Mouse (Mus musculus) left cerebral cortex, adult 2 months (tissue): ENCODE measurements around the gene Cul9. TPM values are rescaled to one million over a fixed set of nuclear protein-coding genes. Genes with fewer than 3 reads are reported as not detected.

Source experiments
- DNase-seq, 2 experiments: peaks; one replicate each; pipeline ENCODE4 v3.0.0; 2021 to 2022; ENCODE audit warnings: low spot score in 2 of 2, mixed read lengths in 1 of 2; ENCODE audit errors: extremely low spot score in 1 of 2
- H3K27ac ChIP-seq: fragments of 200-600 bp; 2 replicates; pipeline ENCODE4 v1.8.1; 2022
- H3K4me3 ChIP-seq: fragments of 200-600 bp; 2 replicates; pipeline ENCODE4 v1.8.1; 2022
- CTCF ChIP-seq: fragments of 200-600 bp; IDR thresholded peaks from 2 replicates; pipeline ENCODE4 v1.8.1; 2022; ENCODE audit warnings: antibody characterized with exemption, mild to moderate bottlenecking, moderate library complexity
- intact Hi-C: fragments of 180-260 bp; cut with DNase I; formaldehyde crosslinking; loops from one replicate; pipeline ENCODE4 v1.15.1; 2025
- total RNA-seq, 2 experiments: library from RNA; stranded (reverse); gene quantifications; 2 replicates each; pipeline ENCODE4 v1.2.3; 2021

Gene Cul9
- total RNA-seq, 2 experiments from 2014 or later: 66.6 to 70.1 TPM

GRCm38 (mm10) chr17:46525065-46525464, 21.1 kb downstream of the Cul9 start:
- no peak for TF ChIP-seq CTCF
- intact Hi-C loops: loop anchor here (2.0 kb wide), 2 partner anchors 64 to 112 kb away; no protein-coding TSS in a partner anchor
- no peak for DNase-seq
- H3K4me3 ChIP-seq: no peak overlapping the region
- H3K27ac ChIP-seq: no peak overlapping the region

- TF ChIP-seq CTCF: no peak; the same call in 1 of the 2 replicates
- no peak overlapping the region for H3K4me3 ChIP-seq
- H3K27ac ChIP-seq: no peak overlapping the region
- no peak for DNase-seq
- intact Hi-C loops: no loop called here
These were observed 24.1 kb downstream of the Cul9 start for GRCm38 (mm10) chr17:46521963-46522668.

GRCm38 (mm10) chr17:46521174-46521573, 25.0 kb downstream of the Cul9 start:
- no peak for TF ChIP-seq CTCF
- intact Hi-C loops: no loop called here
- Histone ChIP-seq H3K4me3 (no peak overlapping the region), H3K27ac (no peak overlapping the region)
- no peak for DNase-seq

- no peak overlapping the region for H3K27ac ChIP-seq
- no peak overlapping the region for H3K4me3 ChIP-seq
- intact Hi-C loops: no loop called here
- DNase-seq: no peak
- TF ChIP-seq CTCF: no peak
These were observed 25.7 kb downstream of the Cul9 start for GRCm38 (mm10) chr17:46520385-46520979.

- TF ChIP-seq CTCF: no peak
- Histone ChIP-seq H3K27ac (no peak overlapping the region), H3K4me3 (no peak overlapping the region)
- intact Hi-C loops: no loop called here
- no peak for DNase-seq
These were observed 26.2 kb downstream of the Cul9 start for GRCm38 (mm10) chr17:46519971-46520370.

- DNase-seq: no peak
- Histone ChIP-seq H3K4me3 (no peak overlapping the region), H3K27ac (no peak overlapping the region)
- intact Hi-C loops: no loop called here
- no peak for TF ChIP-seq CTCF
These were observed 32.9 kb downstream of the Cul9 start for GRCm38 (mm10) chr17:46513329-46513728.

- DNase-seq: no peak
- TF ChIP-seq CTCF: peak; percentile 35
- intact Hi-C loops: no loop called here
- Histone ChIP-seq H3K27ac (no peak overlapping the region), H3K4me3 (no peak overlapping the region)
These were observed 35.0 kb downstream of the Cul9 start for GRCm38 (mm10) chr17:46511059-46511710.

GRCm38 (mm10) chr17:46505617-46506016, 40.6 kb downstream of the Cul9 start:
- no peak for TF ChIP-seq CTCF
- intact Hi-C loops: no loop called here
- DNase-seq: no peak
- Histone ChIP-seq H3K27ac (no peak overlapping the region), H3K4me3 (no peak overlapping the region)

GRCm38 (mm10) chr17:46503847-46504638, 42.1 kb downstream of the Cul9 start:
- TF ChIP-seq CTCF: no peak
- intact Hi-C loops: no loop called here
- no peak overlapping the region for H3K27ac ChIP-seq
- DNase-seq: no peak
- H3K4me3 ChIP-seq: no peak overlapping the region

GRCm38 (mm10) chr17:46502775-46503174, 43.4 kb downstream of the Cul9 start:
- intact Hi-C loops: no loop called here
- no peak for TF ChIP-seq CTCF
- no peak overlapping the region for H3K4me3 ChIP-seq
- no peak for DNase-seq
- H3K27ac ChIP-seq: no peak overlapping the region

- TF ChIP-seq CTCF: no peak
- no peak for DNase-seq
- intact Hi-C loops: no loop called here
- no peak overlapping the region for H3K27ac ChIP-seq
- no peak overlapping the region for H3K4me3 ChIP-seq
These were observed 48.2 kb downstream of the Cul9 start for GRCm38 (mm10) chr17:46497956-46498355.
